Mouse (Mus musculus) left cerebral cortex, adult 6 months (tissue): ENCODE measurements around the gene Tmprss11a. TPM values are rescaled to one million over a fixed set of nuclear protein-coding genes. Genes with fewer than 3 reads are reported as not detected.

ENCODE experiments used
- long read RNA-seq, 2 experiments: library from polyadenylated mRNA; unstranded; transcript quantifications; one replicate each; pipeline ENCODE4 v2.0.0; 2019 to 2020
- polyA plus RNA-seq: library from polyadenylated mRNA; unstranded; fragments of <200 nt; fragmentation: Nextera tagmentation; gene quantifications from 2 replicates; pipeline ENCODE4 v1.2.3, GENCODE M21; 2021

The Tmprss11a gene
- polyA plus RNA-seq = not detected in 2 replicates
- long read RNA-seq, experiment 1, partial matches to known transcripts = 0 of 2 reads
- long read RNA-seq, experiment 1, other reads (novel, unspliced or antisense) = 2 of 2 reads
- long read RNA-seq, experiment 2 = 0 reads

GRCm38 (mm10) chr5:86468890-86469289 lies at the start of gene Tmprss11a:
Tmprss11a (minus strand) TSS chr5:86468990.

GRCm38 (mm10) chr5:86518500-86518899 lies 49.7 kb upstream of the Tmprss11a start, which contains the start of gene Tmprss11g:
Tmprss11g (minus strand) TSS chr5:86518600.

GRCm38 (mm10) chr5:86373320-86373719 lies 95.5 kb downstream of the Tmprss11a start, which contains the start of gene Tmprss11d:
Tmprss11d (minus strand) TSS chr5:86373420.

Other genes starting within 250 kb of the Tmprss11a start
- not detected in 2 replicates for gene Tmprss11c, start 179.7 kb downstream of the Tmprss11a start, polyA plus RNA-seq
- gene Tmprss11d, start 95.6 kb downstream of the Tmprss11a start, polyA plus RNA-seq = not detected in 2 replicates
- not detected in 2 replicates for gene Tmprss11g, start 49.6 kb upstream of the Tmprss11a start, polyA plus RNA-seq
- gene Tmprss11f, start 163.4 kb upstream of the Tmprss11a start, polyA plus RNA-seq = not detected in 2 replicates
- not detected in 2 replicates for gene Tmprss11b, start 207.4 kb upstream of the Tmprss11a start, polyA plus RNA-seq